Mouse (Mus musculus) right cerebral cortex, postnatal 4 days (tissue): ENCODE results near the gene Hist1h4h.
A peak's percentile ranks its signal among the peaks of the same experiment; 100 is the strongest.
"Not testable (repeated sequence)": the region's sequence is repeated elsewhere in the genome, so short reads cannot be mapped to it uniquely, and the experiment has no call there.

ENCODE experiments used
- DNase-seq: peaks from one replicate; pipeline ENCODE4 v3.0.0-alpha.2; 2022

Gene Hist1h4h

GRCm38 (mm10) chr13:23555839-23556416 is 25.1 kb downstream of the Hist1h4h start:
- DNase-seq, result peak; percentile 40

GRCm38 (mm10) chr13:23556906-23557305 is 26.1 kb downstream of the Hist1h4h start:
- DNase-seq, result no peak

- DNase-seq, result not testable (repeated sequence)
These were observed 29.8 kb downstream of the Hist1h4h start for GRCm38 (mm10) chr13:23560699-23561098.

- DNase-seq, result not testable (repeated sequence)
These were observed 30.7 kb downstream of the Hist1h4h start for GRCm38 (mm10) chr13:23561531-23561882.

- DNase-seq, result peak; percentile 93
These were observed 31.2 kb downstream of the Hist1h4h start, which contains the start of gene Hist1h3e for GRCm38 (mm10) chr13:23561883-23562659. Hist1h3e (minus strand) TSS chr13:23562369.

- peak; percentile 28 for DNase-seq
These were observed 32.0 kb downstream of the Hist1h4h start for GRCm38 (mm10) chr13:23562699-23563462.

GRCm38 (mm10) chr13:23564482-23564881 is 33.6 kb downstream of the Hist1h4h start:
- DNase-seq, result no peak

GRCm38 (mm10) chr13:23570261-23571021 is 39.6 kb downstream of the Hist1h4h start:
- not testable (repeated sequence) for DNase-seq

- DNase-seq, result peak; percentile 53
These were observed 40.2 kb downstream of the Hist1h4h start, which contains the start of the genes Hist1h2ae and Hist1h2bg for GRCm38 (mm10) chr13:23571022-23571503. Hist1h2ae (minus strand) TSS chr13:23571220. Hist1h2bg (plus strand) TSS chr13:23571396.

- not testable (repeated sequence) for DNase-seq
These were observed 40.8 kb downstream of the Hist1h4h start for GRCm38 (mm10) chr13:23571504-23572217.

- DNase-seq, result no peak
These were observed 41.6 kb downstream of the Hist1h4h start for GRCm38 (mm10) chr13:23572218-23573033.

- DNase-seq, result not testable (repeated sequence)
These were observed 42.4 kb downstream of the Hist1h4h start for GRCm38 (mm10) chr13:23573034-23573897.

- DNase-seq, result peak; percentile 77
These were observed 43.2 kb downstream of the Hist1h4h start, which contains the start of the genes Hist1h2bf and Hist1h2ad for GRCm38 (mm10) chr13:23573898-23574524. Hist1h2bf (minus strand) TSS chr13:23574196. Hist1h2ad (plus strand) TSS chr13:23574381.

- DNase-seq, result not testable (repeated sequence)
These were observed 43.8 kb downstream of the Hist1h4h start for GRCm38 (mm10) chr13:23574546-23575170.

- DNase-seq, result no peak
These were observed 44.5 kb downstream of the Hist1h4h start, which contains the start of gene Hist1h3d for GRCm38 (mm10) chr13:23575271-23575851. Hist1h3d (plus strand) TSS chr13:23575763.

- not testable (repeated sequence) for DNase-seq
These were observed 45.0 kb downstream of the Hist1h4h start for GRCm38 (mm10) chr13:23575864-23576313.

- no peak for DNase-seq
These were observed 45.6 kb downstream of the Hist1h4h start for GRCm38 (mm10) chr13:23576351-23576881.
